ENCODE assay signal across 14 mouse cellular contexts in the genomic region with DNA sequence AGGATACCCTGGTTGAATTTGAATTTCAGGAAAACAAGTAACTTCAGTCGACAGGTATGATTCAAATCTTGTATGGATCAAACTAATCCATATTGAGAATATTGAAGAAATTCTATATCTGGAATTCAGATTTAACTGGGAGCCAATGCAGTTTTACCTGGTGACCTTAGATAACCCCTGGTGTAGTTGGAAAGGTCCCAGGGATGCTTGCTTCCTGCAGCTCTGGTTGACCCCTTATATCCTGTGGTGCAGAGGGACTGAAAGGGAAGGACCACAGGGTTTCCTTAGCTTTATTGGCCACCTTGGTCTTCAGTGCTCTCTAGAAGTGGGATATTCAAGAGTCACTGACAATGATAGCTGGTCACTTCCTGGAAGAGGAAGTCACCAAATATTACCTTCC.
"Had no signal": no experiment of that assay in that cellular context is flagged by ENCODE, and none has a peak within 500 bp of the region (broad histone marks: within the 10 kb centered on the region; RNA-seq: fewer than 3 reads in every experiment).

No protein-coding gene starts in this region.

- DNase-seq: cerebellum, adult 8-10 months; cerebellum, adult 9-10 months; cerebellum, postnatal 25 days; cerebellum, postnatal 36 days; embryo, embryonic 11 days; forebrain, postnatal 0 days; gastrocnemius, adult 2 months; gastrocnemius, postnatal 10 days; gastrocnemius, postnatal 14 days; gastrocnemius, postnatal 25 days; gastrocnemius, postnatal 36 days; heart, adult 11 months; heart, adult 18-20 months; heart, adult 2 months had no signal
